In genomic region chr1:135999720-136000287, GRCm38 (mm10) we compare ENCODE assay signal across 30 mouse cellular contexts. TPM values are rescaled to one million over a fixed set of nuclear protein-coding genes. Genes with fewer than 3 reads are reported as not detected.
DNase-seq lines count a peak whose midpoint lies in the region; ATAC-seq and TF ChIP-seq lines count a peak whose summit lies in the region.
"Had no signal": no experiment of that assay in that cellular context is flagged by ENCODE, and none has a peak within 500 bp of the region (broad histone marks: within the 10 kb centered on the region; RNA-seq: fewer than 3 reads in every experiment).

No protein-coding gene starts in this region.

- H3K4me2 ChIP-seq in heart, embryonic 11.5 days = peak overlapping the region; percentile 9; the same call in 1 of the 2 replicates
- peak overlapping the region; percentile 60 for H3K4me2 ChIP-seq in myocyte (ENCODE audit: low read depth)
- H3K4me2 ChIP-seq: embryonic facial prominence, embryonic 13.5 days; forebrain, embryonic 12.5 days; forebrain, embryonic 15.5 days; heart, embryonic 15.5 days; hindbrain, embryonic 13.5 days; intestine, embryonic 15.5 days had no signal

- 38% methylated on average over 8 of the region's 8 CpGs for WGBS in heart, embryonic 11.5 days (ENCODE audit: insufficient replicate concordance)

- H3ac ChIP-seq in myocyte (ENCODE audit: control insufficient read depth, insufficient read length) = no peak overlapping the region

- no peak overlapping the region for H3K27ac ChIP-seq in heart, embryonic 11.5 days (ENCODE audit: low read depth, low read length)
- H3K27ac ChIP-seq: embryonic facial prominence, embryonic 10.5 days; embryonic facial prominence, embryonic 13.5 days; forebrain, embryonic 12.5 days; forebrain, embryonic 15.5 days; gastrocnemius, adult 2 months; heart, embryonic 15.5 days; hindbrain, embryonic 10.5 days; hindbrain, embryonic 13.5 days; intestine, embryonic 15.5 days had no signal

- DNase-seq in heart, adult 9 months (ENCODE audit: low spot score in 2 of 2) = no peak
- DNase-seq in NIH3T3 (ENCODE audit: low read depth) = peak; percentile 35
- DNase-seq in urinary bladder, postnatal 36 days (ENCODE audit: low spot score in 2 of 2) = no peak
- DNase-seq in urinary bladder, adult 2 months (ENCODE audit: low spot score) = no peak
- DNase-seq: adrenal gland, adult 2 months; adrenal gland, postnatal 14 days; B cell, adult 2 months; cerebellum, adult 11-12 months; cerebellum, adult 8-10 months; cerebellum, postnatal 10 days; cerebellum, postnatal 36 days; embryo, embryonic 11 days; gastrocnemius, adult 2 months; gastrocnemius, postnatal 14 days; heart, adult 11 months; heart, postnatal 10 days; heart, postnatal 36 days had no signal

- no peaks in the 10 kb centered on the region for H3K79me2 ChIP-seq in myocyte (ENCODE audit: control insufficient read depth, insufficient read depth)

- ATAC-seq in heart, embryonic 11.5 days (replicated peaks; ENCODE audit: insufficient number of reproducible peaks, low FRiP score, low TSS enrichment) = no peak
- ATAC-seq: forebrain, embryonic 15.5 days; hindbrain, embryonic 16.5 days; intestine, embryonic 15.5 days had no signal

- no peak overlapping the region for H3K9ac ChIP-seq in heart, embryonic 11.5 days (ENCODE audit: low read depth, low read length)
- H3K9ac ChIP-seq: embryonic facial prominence, embryonic 13.5 days; forebrain, embryonic 12.5 days; forebrain, embryonic 15.5 days; heart, embryonic 15.5 days; hindbrain, embryonic 13.5 days; intestine, embryonic 15.5 days had no signal

- H3K9me3 ChIP-seq in heart, embryonic 11.5 days (replicated peaks; ENCODE audit: control insufficient read depth, low read length) = no peaks in the 10 kb centered on the region
- H3K9me3 ChIP-seq: embryonic facial prominence, embryonic 10.5 days; embryonic facial prominence, embryonic 13.5 days; forebrain, embryonic 12.5 days; forebrain, embryonic 15.5 days; heart, embryonic 15.5 days; hindbrain, embryonic 10.5 days; hindbrain, embryonic 13.5 days; intestine, embryonic 15.5 days had no signal

- no peak for TF ChIP-seq POLR2A in myocyte (IDR thresholded peaks at IDR 0.05; ENCODE audit: insufficient read length, low read depth)

- H3K4me1 ChIP-seq in heart, embryonic 11.5 days (ENCODE audit: control insufficient read depth, insufficient read depth, low read length) = no peaks in the 10 kb centered on the region
- H3K4me1 ChIP-seq: embryonic facial prominence, embryonic 10.5 days; embryonic facial prominence, embryonic 13.5 days; forebrain, embryonic 12.5 days; forebrain, embryonic 15.5 days; hindbrain, embryonic 10.5 days; hindbrain, embryonic 13.5 days; intestine, embryonic 15.5 days had no signal

- no peaks in the 10 kb centered on the region for H3K36me3 ChIP-seq in heart, embryonic 11.5 days (ENCODE audit: control insufficient read depth, insufficient read depth, low read length)
- H3K36me3 ChIP-seq in myocyte (ENCODE audit: control insufficient read depth, insufficient read depth) = no peaks in the 10 kb centered on the region
- H3K36me3 ChIP-seq: embryonic facial prominence, embryonic 10.5 days; embryonic facial prominence, embryonic 13.5 days; forebrain, embryonic 12.5 days; forebrain, embryonic 15.5 days; G1E; heart, embryonic 15.5 days; hindbrain, embryonic 10.5 days; hindbrain, embryonic 13.5 days; intestine, embryonic 15.5 days had no signal

- H3K4me3 ChIP-seq in heart, embryonic 11.5 days (ENCODE audit: low read depth, low read length) = no peak overlapping the region
- H3K4me3 ChIP-seq in myocyte = no peak overlapping the region
- H3K4me3 ChIP-seq: embryonic facial prominence, embryonic 10.5 days; embryonic facial prominence, embryonic 13.5 days; erythroblast, embryonic 14.5 days; forebrain, embryonic 12.5 days; forebrain, embryonic 15.5 days; gastrocnemius, adult 2 months; heart, embryonic 15.5 days; hindbrain, embryonic 10.5 days; hindbrain, embryonic 13.5 days; intestine, embryonic 15.5 days had no signal

- no peaks in the 10 kb centered on the region for H3K27me3 ChIP-seq in heart, embryonic 11.5 days (ENCODE audit: control insufficient read depth, insufficient read depth, low read length)
- no peaks in the 10 kb centered on the region for H3K27me3 ChIP-seq in myocyte (ENCODE audit: control insufficient read depth, insufficient read depth, insufficient read length)
- H3K27me3 ChIP-seq: embryonic facial prominence, embryonic 13.5 days; forebrain, embryonic 15.5 days; heart, embryonic 15.5 days; hindbrain, embryonic 13.5 days; intestine, embryonic 15.5 days had no signal

TF ChIP-seq in myocyte, 11 proteins besides CTCF, POLR2A, EP300 and RAD21:
- TF ChIP-seq USF1 (IDR thresholded peaks at IDR 0.05; ENCODE audit: low read depth) (no peak), REST (IDR thresholded peaks at IDR 0.05; ENCODE audit: insufficient read depth, insufficient read length) (no peak), E2F4 (IDR thresholded peaks at IDR 0.05; ENCODE audit: insufficient read depth) (no peak), POLR2AphosphoS2 (IDR thresholded peaks at IDR 0.05; ENCODE audit: insufficient read length, low read depth) (no peak), CEBPB (IDR thresholded peaks at IDR 0.05; ENCODE audit: insufficient read depth, poor library complexity, severe bottlenecking) (no peak), MAX (IDR thresholded peaks at IDR 0.05; ENCODE audit: low read depth) (no peak), MYOD1 (IDR thresholded peaks at IDR 0.05; ENCODE audit: control insufficient read depth in 1 of 3, insufficient read length in 2 of 3, low read depth in 2 of 3) (no peak), SRF (IDR thresholded peaks at IDR 0.05; ENCODE audit: control insufficient read depth, insufficient read length, low read depth) (no peak), TCF12 (IDR thresholded peaks at IDR 0.05; ENCODE audit: insufficient read depth, poor library complexity, severe bottlenecking) (no peak), MYOG (IDR thresholded peaks at IDR 0.05; ENCODE audit: control insufficient read depth in 1 of 3, insufficient read depth in 1 of 3, insufficient read length in 2 of 3, low read depth in 2 of 3) (no peak), TCF3 (IDR thresholded peaks at IDR 0.05; ENCODE audit: insufficient read length, low read depth) (no peak)

RNA-seq across cellular contexts. Expression of gene Igfn1, which starts 6.3 kb away (rescaled TPM):
- polyA plus RNA-seq in heart, embryonic 11.5 days (2014; fragmentation: Nextera tagmentation; extraction: Ambion mirVana) = 0.04 TPM in 1 of 2 replicates, not detected in the other
- polyA plus RNA-seq in myocyte (2012; fragmentation: generic; extraction: Trizol) = 7.1 TPM
- not detected in 2 replicates for polyA plus RNA-seq in urinary bladder, adult 2 months (2012; rRNA removed)
- polyA plus RNA-seq: erythroblast, embryonic 14.5 days; forebrain, embryonic 12.5 days; forebrain, embryonic 15.5 days; heart, embryonic 15.5 days; hindbrain, embryonic 13.5 days; hindbrain, embryonic 16.5 days; intestine, embryonic 15.5 days had no signal

RNA-seq across cellular contexts. Expression of gene Tmem9, which starts 8.1 kb away (rescaled TPM):
- 65.0 and 106 TPM in 2 replicates for polyA plus RNA-seq in heart, embryonic 11.5 days (2014; fragmentation: Nextera tagmentation; extraction: Ambion mirVana)
- 127 TPM for polyA plus RNA-seq in myocyte (2012; fragmentation: generic; extraction: Trizol)
- polyA plus RNA-seq in urinary bladder, adult 2 months (2012; rRNA removed) = 52.4 and 55.4 TPM in 2 replicates

RNA-seq across cellular contexts. Expression of gene Ascl5, which starts 50.8 kb away (rescaled TPM):
- 0.44 TPM in 1 of 2 replicates, not detected in the other for polyA plus RNA-seq in heart, embryonic 11.5 days (2014; fragmentation: Nextera tagmentation; extraction: Ambion mirVana)
- polyA plus RNA-seq in myocyte (2012; fragmentation: generic; extraction: Trizol) = 0.36 TPM
- polyA plus RNA-seq in urinary bladder, adult 2 months (2012; rRNA removed) = not detected in 2 replicates
- polyA plus RNA-seq: adrenal gland, adult 2 months; forebrain, embryonic 12.5 days; forebrain, embryonic 15.5 days; G1E; heart, embryonic 15.5 days; hindbrain, embryonic 10.5 days; hindbrain, embryonic 13.5 days; hindbrain, embryonic 16.5 days; intestine, embryonic 15.5 days had no signal

RNA-seq across cellular contexts. Expression of gene Cacna1s, which starts 52.7 kb away (rescaled TPM):
- 0.69 and 0.79 TPM in 2 replicates for polyA plus RNA-seq in heart, embryonic 11.5 days (2014; fragmentation: Nextera tagmentation; extraction: Ambion mirVana)
- polyA plus RNA-seq in myocyte (2012; fragmentation: generic; extraction: Trizol) = 177 TPM
- polyA plus RNA-seq in urinary bladder, adult 2 months (2012; rRNA removed) = 0.08 and 0.27 TPM in 2 replicates
- polyA plus RNA-seq: erythroblast, embryonic 14.5 days; G1E had no signal
